Mouse (Mus musculus) MEL (cell line): Measurements from ENCODE around the gene Rad51ap1.

Experiments used
- CHD1 ChIP-seq: IDR thresholded peaks from 2 replicates; pipeline ENCODE4 v1.6.1; 2012; ENCODE audit warnings: low read depth, mild to moderate bottlenecking, inconsistent platforms, low read length, improper control_type of control experiment
- CTCF ChIP-seq, 3 experiments: IDR thresholded peaks in 2 of 3; conservative IDR thresholded peaks in 1 of 3; 2 replicates each; pipeline ENCODE4 v1.5.1; 2011 to 2012; ENCODE audit warnings: low read length in 3 of 3, low read depth in 2 of 3, mild to moderate bottlenecking in 2 of 3, improper control_type of control experiment in 1 of 3, inconsistent platforms in 1 of 3, mixed read lengths in 1 of 3, moderate library complexity in 1 of 3; ENCODE audit not compliant: control insufficient read depth in 1 of 3, insufficient read depth in 1 of 3, poor library complexity in 1 of 3, severe bottlenecking in 1 of 3
- EP300 ChIP-seq, 2 experiments: IDR thresholded peaks; 2 replicates each; pipeline ENCODE4 v1.6.1; 2011; ENCODE audit warnings: improper control_type of control experiment in 2 of 2, low read length in 2 of 2, low read depth in 1 of 2, mild to moderate bottlenecking in 1 of 2
- GATA1 ChIP-seq: IDR thresholded peaks from 2 replicates; pipeline ENCODE4 v1.6.1; 2011; ENCODE audit warnings: low read depth, low read length, improper control_type of control experiment
- MAFK ChIP-seq: IDR thresholded peaks from 2 replicates; pipeline ENCODE4 v1.6.1; 2011; ENCODE audit warnings: low read depth, mild to moderate bottlenecking, low read length, improper control_type of control experiment, borderline replicate concordance
- MAZ ChIP-seq: IDR thresholded peaks from 2 replicates; pipeline ENCODE4 v1.6.1; 2012; ENCODE audit warnings: low read depth, mild to moderate bottlenecking, inconsistent platforms, low read length, improper control_type of control experiment
- MEF2A ChIP-seq: IDR thresholded peaks from 2 replicates; pipeline ENCODE4 v1.6.1; 2014; ENCODE audit warnings: low read depth, mild to moderate bottlenecking, inconsistent platforms, low read length, improper control_type of control experiment; ENCODE audit not compliant: poor library complexity, insufficient replicate concordance, severe bottlenecking; ENCODE audit errors: extremely low read depth
- NELFE ChIP-seq: IDR thresholded peaks from 2 replicates; pipeline ENCODE4 v1.6.1; 2011; ENCODE audit warnings: low read depth, low read length, improper control_type of control experiment
- POLR2A ChIP-seq, 2 experiments: IDR thresholded peaks; 2 replicates each; pipeline ENCODE4 v1.6.1; 2011 to 2012; ENCODE audit warnings: low read length in 2 of 2, mild to moderate bottlenecking in 2 of 2, control low read depth in 1 of 2, improper control_type of control experiment in 1 of 2, low read depth in 1 of 2, moderate library complexity in 1 of 2; ENCODE audit not compliant: control insufficient read depth in 1 of 2, insufficient read depth in 1 of 2, poor library complexity in 1 of 2
- POLR2AphosphoS2 ChIP-seq: IDR thresholded peaks from 2 replicates; pipeline ENCODE4 v1.6.1; 2011; ENCODE audit warnings: low read length, improper control_type of control experiment
- SIN3A ChIP-seq: IDR thresholded peaks from 2 replicates; pipeline ENCODE4 v1.6.1; 2012; ENCODE audit warnings: low read length, improper control_type of control experiment, inconsistent platforms
- TBP ChIP-seq: IDR thresholded peaks from 2 replicates; pipeline ENCODE4 v1.8.0; 2011; ENCODE audit warnings: low read depth, low read length, improper control_type of control experiment
- TCF12 ChIP-seq: IDR thresholded peaks from 2 replicates; pipeline ENCODE4 v1.6.1; 2014; ENCODE audit warnings: low read depth, mild to moderate bottlenecking, inconsistent platforms, low read length, improper control_type of control experiment, moderate library complexity
- ZNF384 ChIP-seq: IDR thresholded peaks from 2 replicates; pipeline ENCODE4 v1.6.1; 2012; ENCODE audit warnings: low read depth, mild to moderate bottlenecking, inconsistent platforms, low read length, improper control_type of control experiment

DNA sequence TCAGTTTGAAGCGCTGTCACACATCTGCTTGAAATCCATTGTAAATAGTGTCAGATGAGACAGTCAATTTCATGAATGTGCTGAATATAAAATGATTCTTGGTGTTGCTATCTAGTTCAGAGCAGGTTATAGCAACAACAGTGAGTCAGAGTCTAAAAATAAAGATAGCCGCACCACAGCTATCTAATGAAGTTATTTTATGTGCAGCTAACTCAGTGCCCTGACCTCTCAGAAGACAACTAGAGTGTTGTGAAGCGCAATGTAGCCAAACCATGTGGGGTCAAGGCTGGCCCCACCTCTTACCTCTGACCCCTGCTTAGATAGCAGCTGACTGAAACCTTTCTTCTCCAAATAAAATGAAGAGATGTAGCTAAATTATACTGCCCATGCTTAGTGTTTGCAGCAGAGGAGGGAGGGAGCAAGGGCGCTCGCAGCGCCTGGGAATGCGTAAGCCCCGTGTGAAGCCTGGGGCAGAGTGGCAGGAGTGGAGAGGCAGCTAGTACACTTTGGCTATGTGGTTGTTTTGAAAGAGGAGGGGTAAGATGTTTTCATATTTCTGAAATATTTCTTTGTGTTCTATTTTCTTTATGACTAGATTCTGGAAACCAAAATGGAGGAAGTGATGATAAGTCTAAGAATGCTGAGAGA, 22.1 kb upstream of the Rad51ap1 start:
- TF ChIP-seq POLR2AphosphoS2 (no peak), MAZ (no peak), MEF2A (no peak), EP300 (IDR thresholded peaks at IDR 0.05; ENCODE audit: low read depth in 1 of 2, low read length in 2 of 2) (no peak), GATA1 (no peak), MAFK (no peak), CTCF (IDR thresholded peaks at IDR 0.05 in 2 of 3, conservative IDR thresholded peaks at IDR 0.05 in 1 of 3; ENCODE audit: control insufficient read depth in 1 of 3, insufficient read depth in 1 of 3, low read depth in 2 of 3, low read length in 3 of 3, poor library complexity in 1 of 3, severe bottlenecking in 1 of 3) (no peak), CHD1 (no peak), SIN3A (no peak), POLR2A (IDR thresholded peaks at IDR 0.05; ENCODE audit: control insufficient read depth in 1 of 2, insufficient read depth in 1 of 2, low read depth in 1 of 2, low read length in 2 of 2, poor library complexity in 1 of 2) (no peak), TBP (no peak), ZNF384 (no peak), NELFE (no peak), TCF12 (no peak)
